Mouse (Mus musculus): ENCODE results near the gene Cryaa. TPM values are rescaled to one million over a fixed set of nuclear protein-coding genes. Genes with fewer than 3 reads are reported as not detected.
A peak's percentile ranks its signal among the peaks of the same experiment; 100 is the strongest.

Cryaa gene
- polyA plus RNA-seq, 1 experiment from 2014 or later, result 0.89 TPM

DNA sequence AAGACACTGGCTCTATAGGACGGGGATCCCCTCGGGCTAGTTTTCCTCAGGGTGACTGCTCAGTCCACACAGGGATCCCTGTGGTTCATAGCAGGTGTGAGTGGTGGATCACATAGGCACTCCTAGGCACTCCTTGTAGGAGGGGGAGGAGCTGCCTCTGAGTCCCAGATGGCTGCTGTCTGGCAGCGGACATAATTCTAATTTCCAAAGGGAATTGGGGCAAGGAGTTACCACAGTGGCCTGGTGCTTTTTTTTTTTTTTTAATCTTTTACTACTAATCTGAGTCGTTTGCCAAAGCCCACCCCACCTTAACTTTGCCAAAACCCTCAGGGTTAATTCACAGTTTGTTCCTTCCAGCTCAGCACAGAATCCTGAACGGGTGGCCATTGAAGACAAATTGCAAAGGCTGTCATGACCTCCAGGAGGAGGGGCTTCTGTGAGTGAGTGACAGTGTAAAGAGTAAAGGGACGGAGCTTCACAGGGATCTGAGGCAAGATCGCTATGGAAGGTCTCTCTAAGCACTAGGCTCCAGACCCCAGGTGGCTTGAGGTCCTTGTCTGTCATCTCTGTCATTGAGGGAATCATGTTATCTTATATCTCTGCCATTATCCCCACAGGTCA lies 31.6 kb downstream of the Cryaa start:
- H3K4me1 ChIP-seq (ENCODE audit: control insufficient read depth, insufficient read depth, low read length), result peaks cover 3% of the 10 kb centered on the region; the same call in 1 of the 2 replicates
- ATAC-seq (ENCODE audit: low read depth) (0 out of 2 replicates have a peak, but pooled peaks have one; percentile 26), DNase-seq (ENCODE audit: low spot score) (no peak)
- no peak overlapping the region for H3K9ac ChIP-seq (ENCODE audit: low read depth, low read length)
- H3K9me3 ChIP-seq (ENCODE audit: control insufficient read depth, low read length), result no peaks in the 10 kb centered on the region
- H3K4me2 ChIP-seq (ENCODE audit: low read depth, low read length), result no peak overlapping the region
- WGBS, result 51% methylated on average over 7 of the region's 7 CpGs
- no peak overlapping the region for H3K27ac ChIP-seq (replicated peaks; ENCODE audit: low read depth, low read length)
- H3K4me3 ChIP-seq (ENCODE audit: low read depth, low read length), result no peak overlapping the region
- H3K36me3 ChIP-seq (ENCODE audit: control insufficient read depth, insufficient read depth, low read length), result no peaks in the 10 kb centered on the region
- no peaks in the 10 kb centered on the region for H3K27me3 ChIP-seq (replicated peaks; ENCODE audit: control insufficient read depth, insufficient read depth, low read length)

DNA sequence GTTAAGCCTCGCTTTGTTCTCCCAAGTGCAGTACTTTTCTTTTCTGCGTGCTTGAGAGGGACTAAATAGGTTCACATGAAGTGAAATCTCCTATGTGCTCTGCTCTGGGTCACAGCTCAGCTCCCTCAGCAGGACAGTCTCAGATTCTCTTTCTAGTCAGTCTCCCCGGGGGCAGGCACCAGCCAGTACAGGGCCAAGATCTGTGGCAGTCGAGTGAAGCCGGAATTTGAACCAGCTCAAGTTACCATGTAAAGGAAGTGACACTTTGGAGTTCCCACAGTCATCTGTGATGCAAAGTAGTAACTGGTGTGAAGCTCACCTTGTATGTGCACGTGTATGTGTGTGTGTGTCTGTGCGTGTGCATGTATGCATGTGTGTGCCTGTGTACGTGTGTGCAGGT lies 32.8 kb downstream of the Cryaa start:
- Histone ChIP-seq H3K27me3 (replicated peaks; ENCODE audit: control insufficient read depth, insufficient read depth, low read length) (no peaks in the 10 kb centered on the region), H3K27ac (replicated peaks; ENCODE audit: low read depth, low read length) (no peak overlapping the region), H3K4me2 (ENCODE audit: low read depth, low read length) (no peak overlapping the region), H3K36me3 (ENCODE audit: control insufficient read depth, insufficient read depth, low read length) (no peaks in the 10 kb centered on the region), H3K4me3 (ENCODE audit: low read depth, low read length) (no peak overlapping the region), H3K4me1 (ENCODE audit: control insufficient read depth, insufficient read depth, low read length) (peaks cover 3% of the 10 kb centered on the region; the same call in 1 of the 2 replicates), H3K9me3 (ENCODE audit: control insufficient read depth, low read length) (no peaks in the 10 kb centered on the region), H3K9ac (ENCODE audit: low read depth, low read length) (no peak overlapping the region)
- ATAC-seq (ENCODE audit: low read depth) (no peak), DNase-seq (ENCODE audit: low spot score) (no peak)
- WGBS, result 60% methylated on average over 8 of the region's 8 CpGs

DNA sequence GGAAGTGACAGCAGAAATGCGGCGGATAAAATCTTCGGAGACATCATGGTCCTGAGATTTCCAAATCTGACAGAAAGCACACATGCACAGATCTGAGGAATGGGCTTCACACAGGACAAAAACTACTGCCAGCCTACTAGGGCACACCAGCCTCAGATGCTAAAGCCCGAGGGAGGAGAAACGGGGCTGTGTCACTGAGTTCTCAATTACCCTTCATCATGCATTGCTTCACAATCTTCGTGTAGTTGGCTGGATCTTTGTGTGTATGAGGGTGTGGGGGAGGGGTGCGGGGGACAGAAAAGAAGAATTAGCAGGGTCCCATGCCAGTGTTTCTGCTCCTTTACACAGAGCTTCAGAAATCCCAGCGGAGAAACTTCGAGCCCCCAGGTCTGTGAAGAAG lies 36.1 kb downstream of the Cryaa start:
- H3K27ac ChIP-seq (replicated peaks; ENCODE audit: low read depth, low read length), result no peak overlapping the region

DNA sequence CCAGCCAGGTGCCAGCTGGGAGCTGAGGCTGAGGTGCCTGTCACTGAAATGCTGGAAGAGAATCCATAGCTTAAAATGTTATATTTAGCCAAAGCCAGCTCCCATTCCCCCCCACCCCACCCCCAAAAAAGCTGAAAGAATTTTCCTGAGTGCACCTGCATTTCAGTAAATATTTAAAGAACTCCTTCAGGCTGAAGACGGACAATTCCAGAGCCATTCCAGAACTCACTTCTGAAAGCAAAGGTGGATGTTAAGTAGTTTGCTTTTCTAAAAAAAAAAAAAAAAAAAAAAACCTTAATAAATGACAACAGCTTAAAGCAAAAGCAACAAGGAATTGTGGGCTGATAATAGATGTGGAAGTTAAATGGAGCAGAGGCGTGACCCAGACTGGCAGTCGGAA lies 36.5 kb downstream of the Cryaa start:
- DNase-seq (ENCODE audit: low spot score) (no peak), ATAC-seq (ENCODE audit: low read depth) (no peak)
- 77% methylated on average over 3 of the region's 3 CpGs for WGBS
- H3K9ac ChIP-seq (ENCODE audit: low read depth, low read length), result no peak overlapping the region
- H3K27ac ChIP-seq (replicated peaks; ENCODE audit: low read depth, low read length), result no peak overlapping the region
- H3K36me3 ChIP-seq (ENCODE audit: control insufficient read depth, insufficient read depth, low read length), result no peaks in the 10 kb centered on the region
- no peaks in the 10 kb centered on the region for H3K27me3 ChIP-seq (replicated peaks; ENCODE audit: control insufficient read depth, insufficient read depth, low read length)
- H3K9me3 ChIP-seq (ENCODE audit: control insufficient read depth, low read length), result no peaks in the 10 kb centered on the region
- H3K4me3 ChIP-seq (ENCODE audit: low read depth, low read length), result no peak overlapping the region
- peaks cover 3% of the 10 kb centered on the region; the same call in 1 of the 2 replicates for H3K4me1 ChIP-seq (ENCODE audit: control insufficient read depth, insufficient read depth, low read length)
- no peak overlapping the region for H3K4me2 ChIP-seq (ENCODE audit: low read depth, low read length)

More for the DNA sequence above, 36.1 kb downstream of the Cryaa start:
- no peak for ATAC-seq (ENCODE audit: low read depth)
- Histone ChIP-seq H3K4me2 (ENCODE audit: low read depth, low read length) (no peak overlapping the region), H3K36me3 (ENCODE audit: control insufficient read depth, insufficient read depth, low read length) (no peaks in the 10 kb centered on the region), H3K9me3 (ENCODE audit: control insufficient read depth, low read length) (no peaks in the 10 kb centered on the region), H3K4me3 (ENCODE audit: low read depth, low read length) (no peak overlapping the region), H3K9ac (ENCODE audit: low read depth, low read length) (no peak overlapping the region), H3K27me3 (replicated peaks; ENCODE audit: control insufficient read depth, insufficient read depth, low read length) (no peaks in the 10 kb centered on the region), H3K4me1 (ENCODE audit: control insufficient read depth, insufficient read depth, low read length) (peaks cover 3% of the 10 kb centered on the region; the same call in 1 of the 2 replicates)
- 75% methylated on average over 9 of the region's 9 CpGs for WGBS
- no peak for DNase-seq (ENCODE audit: low spot score)

DNA sequence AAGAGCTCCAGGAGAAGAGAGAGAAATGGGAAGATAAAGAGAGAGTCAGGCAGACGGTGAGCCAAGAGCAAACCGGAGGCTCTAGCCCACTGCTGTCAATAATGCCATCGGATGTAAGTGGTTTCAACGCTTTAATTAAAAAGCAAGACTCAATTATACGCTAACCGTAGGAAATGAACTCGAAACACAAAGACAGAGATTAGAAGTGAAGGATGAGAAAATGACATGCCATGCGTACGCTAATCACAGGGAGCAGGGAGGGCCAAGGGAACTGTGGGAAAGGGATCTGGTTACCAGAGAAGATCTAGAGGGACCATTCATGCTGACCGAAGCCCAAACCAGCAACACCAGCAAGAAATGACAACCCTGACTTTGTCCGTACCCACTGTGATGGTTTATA lies 37.4 kb downstream of the Cryaa start:
- 66% methylated on average over 11 of the region's 11 CpGs for WGBS
- Histone ChIP-seq H3K9ac (ENCODE audit: low read depth, low read length) (no peak overlapping the region), H3K36me3 (ENCODE audit: control insufficient read depth, insufficient read depth, low read length) (no peaks in the 10 kb centered on the region), H3K4me3 (ENCODE audit: low read depth, low read length) (no peak overlapping the region), H3K4me1 (ENCODE audit: control insufficient read depth, insufficient read depth, low read length) (peaks cover 3% of the 10 kb centered on the region; the same call in 1 of the 2 replicates), H3K4me2 (ENCODE audit: low read depth, low read length) (no peak overlapping the region), H3K27ac (replicated peaks; ENCODE audit: low read depth, low read length) (no peak overlapping the region), H3K9me3 (ENCODE audit: control insufficient read depth, low read length) (no peaks in the 10 kb centered on the region), H3K27me3 (replicated peaks; ENCODE audit: control insufficient read depth, insufficient read depth, low read length) (no peaks in the 10 kb centered on the region)
- no peak for ATAC-seq (ENCODE audit: low read depth)
- DNase-seq (ENCODE audit: low spot score), result no peak

DNA sequence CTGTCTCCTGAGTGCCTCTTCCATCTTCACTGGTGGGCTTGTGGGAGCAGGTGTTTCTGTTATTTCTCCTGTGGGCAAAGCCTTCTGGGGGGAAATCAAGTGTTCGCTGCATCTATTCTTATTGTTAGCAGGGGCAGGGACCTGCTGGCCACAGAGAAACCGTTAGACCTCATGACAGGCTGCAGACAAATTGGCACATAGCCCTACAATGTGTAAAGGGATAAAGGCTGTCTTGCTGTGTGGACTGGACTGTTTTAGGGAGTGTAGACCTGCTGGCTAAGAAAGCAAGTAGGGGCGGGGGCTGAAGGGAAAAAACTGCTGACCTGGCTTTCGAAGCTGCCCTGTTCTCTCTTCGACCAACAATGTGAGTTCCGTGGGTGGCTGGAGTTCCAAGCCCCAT lies 44.0 kb downstream of the Cryaa start:
- WGBS, result 80% methylated on average over 6 of the region's 6 CpGs
- ATAC-seq (ENCODE audit: low read depth) (no peak), DNase-seq (ENCODE audit: low spot score) (no peak)
- no peaks in the 10 kb centered on the region for H3K27me3 ChIP-seq (replicated peaks; ENCODE audit: control insufficient read depth, insufficient read depth, low read length)
- peaks cover 6% of the 10 kb centered on the region for H3K4me1 ChIP-seq (ENCODE audit: control insufficient read depth, insufficient read depth, low read length)
- H3K9ac ChIP-seq (ENCODE audit: low read depth, low read length), result no peak overlapping the region
- H3K4me3 ChIP-seq (ENCODE audit: low read depth, low read length), result no peak overlapping the region
- no peak overlapping the region for H3K27ac ChIP-seq (replicated peaks; ENCODE audit: low read depth, low read length)
- no peaks in the 10 kb centered on the region for H3K9me3 ChIP-seq (ENCODE audit: control insufficient read depth, low read length)
- no peak overlapping the region for H3K4me2 ChIP-seq (ENCODE audit: low read depth, low read length)
- no peaks in the 10 kb centered on the region for H3K36me3 ChIP-seq (ENCODE audit: control insufficient read depth, insufficient read depth, low read length)

DNA sequence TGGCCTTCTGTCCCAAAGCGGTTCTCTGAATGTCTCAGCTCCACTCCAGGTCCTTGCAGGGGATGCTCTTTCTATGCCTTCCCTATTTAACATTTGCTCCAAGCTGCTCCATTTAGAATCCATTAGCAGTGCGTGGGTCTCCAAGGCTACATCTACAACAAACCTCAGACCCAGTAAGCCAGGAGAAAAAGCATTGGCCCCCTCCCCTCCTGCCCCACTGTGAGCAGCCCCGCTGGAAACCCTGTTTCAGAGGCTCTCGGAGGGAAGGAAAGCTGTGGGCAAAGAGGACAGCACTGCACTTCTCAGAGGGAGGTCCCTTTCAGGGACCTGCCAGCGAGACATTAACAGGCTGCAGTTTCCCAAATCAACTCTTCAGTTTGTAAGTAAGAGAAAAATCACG lies 47.8 kb downstream of the Cryaa start:
- Histone ChIP-seq H3K4me3 (ENCODE audit: low read depth, low read length) (no peak overlapping the region), H3K4me1 (ENCODE audit: control insufficient read depth, insufficient read depth, low read length) (peaks cover 9% of the 10 kb centered on the region), H3K27me3 (replicated peaks; ENCODE audit: control insufficient read depth, insufficient read depth, low read length) (no peaks in the 10 kb centered on the region), H3K4me2 (ENCODE audit: low read depth, low read length) (no peak overlapping the region), H3K9me3 (ENCODE audit: control insufficient read depth, low read length) (no peaks in the 10 kb centered on the region), H3K36me3 (ENCODE audit: control insufficient read depth, insufficient read depth, low read length) (no peaks in the 10 kb centered on the region), H3K27ac (replicated peaks; ENCODE audit: low read depth, low read length) (no peak overlapping the region), H3K9ac (ENCODE audit: low read depth, low read length) (no peak overlapping the region)
- 36% methylated on average over 6 of the region's 6 CpGs for WGBS
- ATAC-seq (ENCODE audit: low read depth), result no peak
- DNase-seq (ENCODE audit: low spot score), result no peak

DNA sequence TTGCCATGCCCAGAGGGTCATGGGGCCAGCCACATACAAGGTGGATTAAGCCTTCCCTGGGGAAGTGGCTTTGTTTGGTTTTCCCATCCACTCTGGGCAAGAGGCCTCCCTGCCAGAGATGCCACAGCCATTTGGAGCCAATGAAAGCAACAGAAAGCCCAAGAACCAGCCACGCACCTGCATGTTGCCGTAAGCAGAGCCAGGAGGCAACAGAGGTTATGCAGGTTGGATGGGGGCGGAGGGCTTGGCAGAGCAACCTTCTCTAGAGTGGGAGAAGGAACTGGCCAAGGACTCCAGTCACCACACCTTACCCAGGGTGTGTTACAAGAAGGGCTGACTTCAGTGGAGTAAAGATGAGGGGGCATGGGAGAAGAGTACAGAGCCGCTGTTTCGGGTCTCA lies 48.6 kb downstream of the Cryaa start:
- WGBS, result 90% methylated on average over 5 of the region's 5 CpGs

DNA sequence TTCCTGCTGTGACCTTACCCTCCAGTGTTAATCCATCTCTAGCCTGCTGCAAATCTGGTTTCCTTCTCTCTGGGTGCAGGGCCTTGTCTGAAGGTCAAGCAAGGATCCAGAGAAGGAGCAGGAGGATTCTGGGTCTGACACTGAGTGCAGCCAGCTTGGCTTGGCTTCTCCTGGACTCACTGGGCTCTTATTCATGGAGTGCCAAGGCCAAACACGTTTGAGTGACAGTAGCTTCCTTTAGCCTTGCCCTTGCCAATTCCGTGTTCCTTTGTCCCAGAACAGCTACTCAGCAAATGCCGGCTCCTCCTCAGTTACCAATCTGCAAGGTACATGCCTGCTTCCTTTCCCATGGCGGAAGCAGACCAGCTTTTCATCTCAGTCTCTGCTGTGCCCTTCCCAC lies 49.6 kb downstream of the Cryaa start:
- ATAC-seq (ENCODE audit: low read depth) (no peak), DNase-seq (ENCODE audit: low spot score) (no peak)
- 62% methylated on average over 4 of the region's 4 CpGs for WGBS
- Histone ChIP-seq H3K4me3 (ENCODE audit: low read depth, low read length) (no peak overlapping the region), H3K4me1 (ENCODE audit: control insufficient read depth, insufficient read depth, low read length) (peaks cover 9% of the 10 kb centered on the region), H3K9me3 (ENCODE audit: control insufficient read depth, low read length) (no peaks in the 10 kb centered on the region), H3K4me2 (ENCODE audit: low read depth, low read length) (no peak overlapping the region), H3K27me3 (replicated peaks; ENCODE audit: control insufficient read depth, insufficient read depth, low read length) (no peaks in the 10 kb centered on the region), H3K9ac (ENCODE audit: low read depth, low read length) (no peak overlapping the region), H3K36me3 (ENCODE audit: control insufficient read depth, insufficient read depth, low read length) (no peaks in the 10 kb centered on the region), H3K27ac (replicated peaks; ENCODE audit: low read depth, low read length) (no peak overlapping the region)

More for the DNA sequence above, 48.6 kb downstream of the Cryaa start:
- DNase-seq (ENCODE audit: low spot score), result no peak
- no peak overlapping the region for H3K27ac ChIP-seq (replicated peaks; ENCODE audit: low read depth, low read length)
- no peak overlapping the region for H3K9ac ChIP-seq (ENCODE audit: low read depth, low read length)
- no peaks in the 10 kb centered on the region for H3K27me3 ChIP-seq (replicated peaks; ENCODE audit: control insufficient read depth, insufficient read depth, low read length)
- no peak for ATAC-seq (ENCODE audit: low read depth)
- no peaks in the 10 kb centered on the region for H3K9me3 ChIP-seq (ENCODE audit: control insufficient read depth, low read length)
- H3K4me1 ChIP-seq (ENCODE audit: control insufficient read depth, insufficient read depth, low read length), result peaks cover 9% of the 10 kb centered on the region
- no peak overlapping the region for H3K4me3 ChIP-seq (ENCODE audit: low read depth, low read length)
- H3K36me3 ChIP-seq (ENCODE audit: control insufficient read depth, insufficient read depth, low read length), result no peaks in the 10 kb centered on the region
- H3K4me2 ChIP-seq (ENCODE audit: low read depth, low read length), result no peak overlapping the region

Data from embryonic facial prominence, embryonic 14.5 days (tissue).